Mouse (Mus musculus) MEL (cell line): ENCODE results near the gene Gm43064. TPM values are rescaled to one million over a fixed set of nuclear protein-coding genes. Genes with fewer than 3 reads are reported as not detected.

ENCODE experiments used
- DNase-seq: peaks from one replicate; pipeline ENCODE4 v3.0.0; 2011; ENCODE audit warnings: low read depth, low spot score
- H3K27ac ChIP-seq: 2 replicates; pipeline ENCODE4 v1.5.1; 2012; ENCODE audit warnings: low read depth, mild to moderate bottlenecking, control low read depth, low read length, moderate library complexity; ENCODE audit not compliant: control insufficient read depth
- H3K27me3 ChIP-seq, 2 experiments: fragments of 150-350 bp in 1 of 2; sonication (generic) in 1 of 2; 2 replicates each; pipeline ENCODE4 v1.6.1; 2012; ENCODE audit warnings: low read length in 2 of 2, mild to moderate bottlenecking in 2 of 2, improper control_type of control experiment in 1 of 2, moderate library complexity in 1 of 2; ENCODE audit not compliant: insufficient read depth in 2 of 2, control insufficient read depth in 1 of 2
- H3K36me3 ChIP-seq, 2 experiments: 2 replicates each; pipeline ENCODE4 v1.6.1; 2012 to 2014; ENCODE audit warnings: low read length in 2 of 2, improper control_type of control experiment in 1 of 2, inconsistent platforms in 1 of 2, mild to moderate bottlenecking in 1 of 2; ENCODE audit not compliant: insufficient read depth in 2 of 2, control insufficient read depth in 1 of 2
- H3K4me1 ChIP-seq, 2 experiments: fragments of 150-350 bp in 1 of 2; sonication (generic) in 1 of 2; 2 replicates each; pipeline ENCODE4 v1.6.1; 2012; ENCODE audit warnings: low read length in 2 of 2, improper control_type of control experiment in 1 of 2, mild to moderate bottlenecking in 1 of 2; ENCODE audit not compliant: insufficient read depth in 2 of 2, control insufficient read depth in 1 of 2
- H3K4me3 ChIP-seq, 2 experiments: fragments of 150-350 bp in 1 of 2; sonication (generic) in 1 of 2; 2 replicates each; pipeline ENCODE4 v1.5.1; 2012; ENCODE audit warnings: low read depth in 2 of 2, low read length in 2 of 2, mild to moderate bottlenecking in 2 of 2, moderate library complexity in 2 of 2, control low read depth in 1 of 2, improper control_type of control experiment in 1 of 2; ENCODE audit not compliant: control insufficient read depth in 1 of 2, insufficient read depth in 1 of 2
- H3K79me2 ChIP-seq: 2 replicates; pipeline ENCODE4 v1.6.1; 2012; ENCODE audit warnings: mild to moderate bottlenecking, low read length, moderate library complexity; ENCODE audit not compliant: control insufficient read depth, poor library complexity, insufficient read depth
- H3K9ac ChIP-seq: 2 replicates; pipeline ENCODE4 v1.6.1; 2012; ENCODE audit warnings: low read depth, mild to moderate bottlenecking, control low read depth, low read length, moderate library complexity; ENCODE audit not compliant: control insufficient read depth, poor library complexity, severe bottlenecking
- H3K9me3 ChIP-seq: fragments of 150-350 bp; sonication (generic); replicated peaks from 2 replicates; pipeline ENCODE4 v1.6.1; 2012; ENCODE audit warnings: mild to moderate bottlenecking, low read length, improper control_type of control experiment, moderate library complexity; ENCODE audit not compliant: insufficient read depth
- BHLHE40 ChIP-seq: IDR thresholded peaks from 2 replicates; pipeline ENCODE4 v1.6.1; 2012; ENCODE audit warnings: low read depth, mild to moderate bottlenecking, inconsistent platforms, low read length, improper control_type of control experiment, borderline replicate concordance
- CHD2 ChIP-seq: IDR thresholded peaks from 2 replicates; pipeline ENCODE4 v1.6.1; 2011; ENCODE audit warnings: low read length, improper control_type of control experiment
- CTCF ChIP-seq, 3 experiments: IDR thresholded peaks in 2 of 3; conservative IDR thresholded peaks in 1 of 3; 2 replicates each; pipeline ENCODE4 v1.5.1; 2011 to 2012; ENCODE audit warnings: low read length in 3 of 3, low read depth in 2 of 3, mild to moderate bottlenecking in 2 of 3, improper control_type of control experiment in 1 of 3, inconsistent platforms in 1 of 3, mixed read lengths in 1 of 3, moderate library complexity in 1 of 3; ENCODE audit not compliant: control insufficient read depth in 1 of 3, insufficient read depth in 1 of 3, poor library complexity in 1 of 3, severe bottlenecking in 1 of 3
- E2F4 ChIP-seq: IDR thresholded peaks from 2 replicates; pipeline ENCODE4 v1.6.1; 2011; ENCODE audit warnings: low read depth, low read length, improper control_type of control experiment, borderline replicate concordance
- ELF1 ChIP-seq: IDR thresholded peaks from 2 replicates; pipeline ENCODE4 v1.6.1; 2014; ENCODE audit warnings: low read depth, mild to moderate bottlenecking, inconsistent platforms, low read length, improper control_type of control experiment, moderate library complexity
- EP300 ChIP-seq, 2 experiments: IDR thresholded peaks; 2 replicates each; pipeline ENCODE4 v1.6.1; 2011; ENCODE audit warnings: improper control_type of control experiment in 2 of 2, low read length in 2 of 2, low read depth in 1 of 2, mild to moderate bottlenecking in 1 of 2
- ETS1 ChIP-seq: IDR thresholded peaks from 2 replicates; pipeline ENCODE4 v1.6.1; 2012; ENCODE audit warnings: low read depth, mild to moderate bottlenecking, inconsistent platforms, low read length, improper control_type of control experiment, moderate library complexity
- GATA1 ChIP-seq: IDR thresholded peaks from 2 replicates; pipeline ENCODE4 v1.6.1; 2011; ENCODE audit warnings: low read depth, low read length, improper control_type of control experiment
- KAT2A ChIP-seq: conservative IDR thresholded peaks from 2 replicates; pipeline ENCODE4 v1.6.1; 2012; ENCODE audit warnings: low read depth, low read length, improper control_type of control experiment, inconsistent platforms
- MAFK ChIP-seq: IDR thresholded peaks from 2 replicates; pipeline ENCODE4 v1.6.1; 2011; ENCODE audit warnings: low read depth, mild to moderate bottlenecking, low read length, improper control_type of control experiment, borderline replicate concordance
- MAZ ChIP-seq: IDR thresholded peaks from 2 replicates; pipeline ENCODE4 v1.6.1; 2012; ENCODE audit warnings: low read depth, mild to moderate bottlenecking, inconsistent platforms, low read length, improper control_type of control experiment
- MEF2A ChIP-seq: IDR thresholded peaks from 2 replicates; pipeline ENCODE4 v1.6.1; 2014; ENCODE audit warnings: low read depth, mild to moderate bottlenecking, inconsistent platforms, low read length, improper control_type of control experiment; ENCODE audit not compliant: poor library complexity, insufficient replicate concordance, severe bottlenecking; ENCODE audit errors: extremely low read depth
- MYB ChIP-seq: IDR thresholded peaks from 2 replicates; pipeline ENCODE4 v1.6.1; 2011; ENCODE audit warnings: mild to moderate bottlenecking, low read depth, low read length, improper control_type of control experiment
- NELFE ChIP-seq: IDR thresholded peaks from 2 replicates; pipeline ENCODE4 v1.6.1; 2011; ENCODE audit warnings: low read depth, low read length, improper control_type of control experiment
- NRF1 ChIP-seq: IDR thresholded peaks from 2 replicates; pipeline ENCODE4 v1.6.1; 2014; ENCODE audit warnings: low read depth, mild to moderate bottlenecking, inconsistent platforms, low read length, improper control_type of control experiment, moderate library complexity; ENCODE audit not compliant: poor library complexity, insufficient read depth, severe bottlenecking
- POLR2A ChIP-seq, 2 experiments: IDR thresholded peaks; 2 replicates each; pipeline ENCODE4 v1.6.1; 2011 to 2012; ENCODE audit warnings: low read length in 2 of 2, mild to moderate bottlenecking in 2 of 2, control low read depth in 1 of 2, improper control_type of control experiment in 1 of 2, low read depth in 1 of 2, moderate library complexity in 1 of 2; ENCODE audit not compliant: control insufficient read depth in 1 of 2, insufficient read depth in 1 of 2, poor library complexity in 1 of 2
- POLR2AphosphoS5 ChIP-seq: IDR thresholded peaks from 2 replicates; pipeline ENCODE4 v1.6.1; 2012; ENCODE audit warnings: low read depth, borderline replicate concordance, mild to moderate bottlenecking, inconsistent platforms, low read length, moderate library complexity, mixed read lengths
- SIN3A ChIP-seq: IDR thresholded peaks from 2 replicates; pipeline ENCODE4 v1.6.1; 2012; ENCODE audit warnings: low read length, improper control_type of control experiment, inconsistent platforms
- SMC3 ChIP-seq: IDR thresholded peaks from 2 replicates; pipeline ENCODE4 v1.6.1; 2011; ENCODE audit warnings: low read depth, low read length, improper control_type of control experiment
- TCF12 ChIP-seq: IDR thresholded peaks from 2 replicates; pipeline ENCODE4 v1.6.1; 2014; ENCODE audit warnings: low read depth, mild to moderate bottlenecking, inconsistent platforms, low read length, improper control_type of control experiment, moderate library complexity
- UBTF ChIP-seq: IDR thresholded peaks from 2 replicates; pipeline ENCODE4 v1.6.1; 2012; ENCODE audit warnings: low read depth, mild to moderate bottlenecking, inconsistent platforms, low read length, improper control_type of control experiment, moderate library complexity, borderline replicate concordance; ENCODE audit not compliant: insufficient read depth
- ZC3H11A ChIP-seq: IDR thresholded peaks from 2 replicates; pipeline ENCODE4 v1.6.1; 2012; ENCODE audit warnings: low read depth, mild to moderate bottlenecking, inconsistent platforms, low read length, improper control_type of control experiment
- ZMIZ1 ChIP-seq: IDR thresholded peaks from 2 replicates; pipeline ENCODE4 v1.6.1; 2012; ENCODE audit warnings: low read depth, mild to moderate bottlenecking, inconsistent platforms, low read length, improper control_type of control experiment, moderate library complexity
- polyA plus RNA-seq, 2 experiments: library from polyadenylated mRNA; stranded (reverse) in 1 of 2; unstranded in 1 of 2; fragments of >175 nt in 1 of 2; fragments of >200 nt in 1 of 2; gene quantifications; 2 replicates each; pipeline versions ENCODE4 v1.2.1 to v1.2.4; 2012; ENCODE audit warnings: low replicate concordance in 2 of 2, low read depth in 1 of 2; ENCODE audit not compliant: insufficient read length in 2 of 2, insufficient read depth in 1 of 2, missing spikeins in 1 of 2
- total RNA-seq: library from RNA; depleted of rRNA; stranded (reverse); fragments of 300-350 nt; gene quantifications from 2 replicates; pipeline ENCODE4 v1.2.3, GENCODE M21; 2012

Gm43064 gene
- total and polyA plus RNA-seq, 3 experiments = 0.14 to 0.50 TPM; not detected in 1

DNA sequence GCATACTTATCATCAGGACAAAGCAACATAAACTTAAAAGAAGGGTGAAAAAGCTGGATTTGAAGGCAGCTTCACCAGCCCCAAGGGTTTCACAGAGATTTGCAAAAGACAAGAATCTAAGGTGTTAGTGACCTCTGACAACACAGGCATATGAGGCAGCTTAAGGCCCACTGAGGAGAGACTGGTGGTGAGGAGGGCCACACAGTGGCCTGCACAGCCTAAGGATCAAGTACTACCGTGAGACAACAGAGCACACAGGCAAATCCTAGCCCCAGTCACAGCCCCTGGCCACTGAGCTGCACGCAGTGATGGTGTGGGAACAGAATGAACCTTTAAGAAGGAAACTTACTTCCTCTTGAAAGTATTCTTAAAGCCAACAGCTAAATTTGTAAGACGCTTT, 35.9 kb upstream of the Gm43064 start:
- peaks cover 12% of the 10 kb centered on the region; the same call in 1 of the 2 replicates for H3K79me2 ChIP-seq
- H3K36me3 ChIP-seq = peaks cover 5 to 11% of the 10 kb centered on the region in 2 experiments
- H3K9me3 ChIP-seq = no peaks in the 10 kb centered on the region
- H3K27ac ChIP-seq = peak overlapping the region; percentile 7; the same call in 1 of the 2 replicates
- H3K4me3 ChIP-seq = no peak overlapping the region
- H3K27me3 ChIP-seq = no peaks in the 10 kb centered on the region
- peaks cover 0 to 4% of the 10 kb centered on the region in 2 experiments; a peak in 1 of 4 replicates for H3K4me1 ChIP-seq
- no peak for DNase-seq
- H3K9ac ChIP-seq = no peak overlapping the region
- TF ChIP-seq ZMIZ1 (no peak), MEF2A (no peak), CTCF (IDR thresholded peaks at IDR 0.05 in 2 of 3, conservative IDR thresholded peaks at IDR 0.05 in 1 of 3; ENCODE audit: control insufficient read depth in 1 of 3, insufficient read depth in 1 of 3, low read depth in 2 of 3, low read length in 3 of 3, poor library complexity in 1 of 3, severe bottlenecking in 1 of 3) (no peak), BHLHE40 (no peak), NRF1 (no peak), POLR2A (IDR thresholded peaks at IDR 0.05; ENCODE audit: control insufficient read depth in 1 of 2, insufficient read depth in 1 of 2, low read depth in 1 of 2, low read length in 2 of 2, poor library complexity in 1 of 2) (no peak), SIN3A (no peak), POLR2AphosphoS5 (no peak), ZC3H11A (no peak)

GRCm38 (mm10) chr3:103774009-103774408, 35.4 kb upstream of the Gm43064 start:
- Histone ChIP-seq H3K79me2 (peaks cover 16% of the 10 kb centered on the region), H3K27ac (no peak overlapping the region)
- no peak for TF ChIP-seq ZC3H11A
- TF ChIP-seq GATA1 = no peak
- no peak for TF ChIP-seq TCF12
- TF ChIP-seq MEF2A = no peak
- TF ChIP-seq MAFK = no peak
- no peak for TF ChIP-seq NELFE
- TF ChIP-seq ETS1 = no peak
- no peak for TF ChIP-seq KAT2A
- no peak for TF ChIP-seq E2F4
- TF ChIP-seq POLR2AphosphoS5 = no peak
- no peak for TF ChIP-seq EP300 (IDR thresholded peaks at IDR 0.05; ENCODE audit: low read depth in 1 of 2, low read length in 2 of 2)
- TF ChIP-seq UBTF = no peak
- no peak for TF ChIP-seq SMC3
- TF ChIP-seq CHD2 = no peak
- no peak for TF ChIP-seq MAZ
- no peak for TF ChIP-seq ELF1
- no peak for TF ChIP-seq MYB
- TF ChIP-seq, all 39 proteins: peak for 0
- DNase-seq = no peak
- H3K9ac ChIP-seq = no peak overlapping the region
- peaks cover 5 to 10% of the 10 kb centered on the region in 2 experiments for H3K36me3 ChIP-seq
- no peak overlapping the region for H3K4me3 ChIP-seq
- peaks cover 0 to 4% of the 10 kb centered on the region in 2 experiments; a peak in 1 of 4 replicates for H3K4me1 ChIP-seq
- no peaks in the 10 kb centered on the region for H3K9me3 ChIP-seq
- H3K27me3 ChIP-seq = no peaks in the 10 kb centered on the region
